Mouse (Mus musculus): ENCODE measurements around the gene Prr14l. TPM values are rescaled to one million over a fixed set of nuclear protein-coding genes. Genes with fewer than 3 reads are reported as not detected.
"Not testable (repeated sequence)": the region's sequence is repeated elsewhere in the genome, so short reads cannot be mapped to it uniquely, and the experiment has no call there.

Gene Prr14l
- polyA plus RNA-seq, 1 experiment from 2014 or later: 21.8 TPM

- WGBS: 90% methylated on average over 3 of the region's 3 CpGs
- DNase-seq (ENCODE audit: low spot score): no peak
- H3K9me3 ChIP-seq (replicated peaks): no peaks in the 10 kb centered on the region
- H3K27me3 ChIP-seq (ENCODE audit: low read depth, poor library complexity, severe bottlenecking): no peaks in the 10 kb centered on the region
- no peak overlapping the region for H3K27ac ChIP-seq
- H3K4me1 ChIP-seq: no peaks in the 10 kb centered on the region
- no peak overlapping the region for H3K4me3 ChIP-seq
- peaks cover 24% of the 10 kb centered on the region for H3K36me3 ChIP-seq
Observed at GRCm38 (mm10) chr5:32778168-32778567, 75.9 kb downstream of the Prr14l start.

- no peak for DNase-seq (ENCODE audit: low spot score)
- H3K27ac ChIP-seq: no peak overlapping the region
- no peaks in the 10 kb centered on the region for H3K27me3 ChIP-seq (ENCODE audit: low read depth, poor library complexity, severe bottlenecking)
- H3K4me1 ChIP-seq: no peaks in the 10 kb centered on the region
- 90% methylated on average over 2 of the region's 2 CpGs for WGBS
- no peaks in the 10 kb centered on the region for H3K9me3 ChIP-seq (replicated peaks)
- H3K36me3 ChIP-seq: peaks cover 28% of the 10 kb centered on the region
- H3K4me3 ChIP-seq: no peak overlapping the region
Observed at GRCm38 (mm10) chr5:32772361-32772760, 81.7 kb downstream of the Prr14l start.

- WGBS: 90% methylated on average over 4 of the region's 4 CpGs
- H3K4me3 ChIP-seq: no peak overlapping the region
- H3K27ac ChIP-seq: no peak overlapping the region
- H3K9me3 ChIP-seq (replicated peaks): no peaks in the 10 kb centered on the region
- no peaks in the 10 kb centered on the region for H3K4me1 ChIP-seq
- DNase-seq (ENCODE audit: low spot score): no peak
- peaks cover 36% of the 10 kb centered on the region for H3K36me3 ChIP-seq
- H3K27me3 ChIP-seq (ENCODE audit: low read depth, poor library complexity, severe bottlenecking): no peaks in the 10 kb centered on the region
Observed at GRCm38 (mm10) chr5:32767636-32768373, 86.3 kb downstream of the Prr14l start.

GRCm38 (mm10) chr5:32767004-32767403 lies 87.1 kb downstream of the Prr14l start:
- Histone ChIP-seq H3K9me3 (replicated peaks) (no peaks in the 10 kb centered on the region), H3K27me3 (ENCODE audit: low read depth, poor library complexity, severe bottlenecking) (no peaks in the 10 kb centered on the region), H3K4me3 (no peak overlapping the region), H3K27ac (no peak overlapping the region), H3K36me3 (peaks cover 39% of the 10 kb centered on the region), H3K4me1 (no peaks in the 10 kb centered on the region)
- DNase-seq (ENCODE audit: low spot score): no peak
- WGBS: 100% methylated on average over 3 of the region's 3 CpGs

GRCm38 (mm10) chr5:32761566-32762140 lies 92.4 kb downstream of the Prr14l start:
- DNase-seq (ENCODE audit: low spot score): no peak
- Histone ChIP-seq H3K9me3 (replicated peaks) (no peaks in the 10 kb centered on the region), H3K27me3 (ENCODE audit: low read depth, poor library complexity, severe bottlenecking) (no peaks in the 10 kb centered on the region), H3K4me3 (no peak overlapping the region), H3K36me3 (peaks cover 49% of the 10 kb centered on the region), H3K27ac (no peak overlapping the region), H3K4me1 (no peaks in the 10 kb centered on the region)
- 93% methylated on average over 5 of the region's 5 CpGs for WGBS

- Histone ChIP-seq H3K4me1 (no peaks in the 10 kb centered on the region), H3K27me3 (ENCODE audit: low read depth, poor library complexity, severe bottlenecking) (no peaks in the 10 kb centered on the region), H3K4me3 (no peak overlapping the region), H3K27ac (no peak overlapping the region), H3K36me3 (peaks cover 51% of the 10 kb centered on the region), H3K9me3 (replicated peaks) (no peaks in the 10 kb centered on the region)
- no peak for DNase-seq (ENCODE audit: low spot score)
- WGBS: 81% methylated on average over 3 of the region's 3 CpGs
Observed at GRCm38 (mm10) chr5:32760787-32761186, 93.3 kb downstream of the Prr14l start.

GRCm38 (mm10) chr5:32760352-32760751 lies 93.7 kb downstream of the Prr14l start:
- not testable (repeated sequence) for H3K27me3 ChIP-seq (ENCODE audit: low read depth, poor library complexity, severe bottlenecking); H3K4me1 ChIP-seq; H3K4me3 ChIP-seq; H3K27ac ChIP-seq; H3K9me3 ChIP-seq (replicated peaks); DNase-seq (ENCODE audit: low spot score)
- WGBS: 95% methylated on average over 18 of the region's 18 CpGs
- peaks cover 48% of the 10 kb centered on the region for H3K36me3 ChIP-seq

- WGBS: 89% methylated on average over 2 of the region's 2 CpGs
- H3K4me1 ChIP-seq: no peaks in the 10 kb centered on the region
- peaks cover 46% of the 10 kb centered on the region for H3K36me3 ChIP-seq
- H3K4me3 ChIP-seq: no peak overlapping the region
- H3K9me3 ChIP-seq (replicated peaks): no peaks in the 10 kb centered on the region
- DNase-seq (ENCODE audit: low spot score): no peak
- H3K27ac ChIP-seq: no peak overlapping the region
- H3K27me3 ChIP-seq (ENCODE audit: low read depth, poor library complexity, severe bottlenecking): no peaks in the 10 kb centered on the region
Observed at GRCm38 (mm10) chr5:32759662-32760061, 94.4 kb downstream of the Prr14l start.

- DNase-seq (ENCODE audit: low spot score): no peak
- H3K27ac ChIP-seq: no peak overlapping the region
- H3K36me3 ChIP-seq: peaks cover 12% of the 10 kb centered on the region; the same call in 1 of the 2 replicates
- no peaks in the 10 kb centered on the region for H3K27me3 ChIP-seq (ENCODE audit: low read depth, poor library complexity, severe bottlenecking)
- WGBS: 95% methylated on average over 8 of the region's 8 CpGs
- H3K4me3 ChIP-seq: no peak overlapping the region
- no peaks in the 10 kb centered on the region for H3K9me3 ChIP-seq (replicated peaks)
- no peaks in the 10 kb centered on the region for H3K4me1 ChIP-seq
Observed at GRCm38 (mm10) chr5:32756141-32756540, 97.9 kb downstream of the Prr14l start.

GRCm38 (mm10) chr5:32751736-32752135 lies 102.3 kb downstream of the Prr14l start:
- WGBS: 74% methylated on average over 2 of the region's 2 CpGs
- no peak for DNase-seq (ENCODE audit: low spot score)
- H3K36me3 ChIP-seq: peaks cover 2% of the 10 kb centered on the region; the same call in 1 of the 2 replicates
- peaks cover 1% of the 10 kb centered on the region for H3K4me1 ChIP-seq
- H3K27me3 ChIP-seq (ENCODE audit: low read depth, poor library complexity, severe bottlenecking): no peaks in the 10 kb centered on the region
- no peak overlapping the region for H3K27ac ChIP-seq
- H3K9me3 ChIP-seq (replicated peaks): no peaks in the 10 kb centered on the region
- no peak overlapping the region for H3K4me3 ChIP-seq

- H3K36me3 ChIP-seq: no peaks in the 10 kb centered on the region
- peaks cover 19% of the 10 kb centered on the region for H3K4me1 ChIP-seq
- H3K4me3 ChIP-seq: no peak overlapping the region
- no peak overlapping the region for H3K27ac ChIP-seq
- H3K9me3 ChIP-seq (replicated peaks): no peaks in the 10 kb centered on the region
- H3K27me3 ChIP-seq (ENCODE audit: low read depth, poor library complexity, severe bottlenecking): no peaks in the 10 kb centered on the region
- DNase-seq (ENCODE audit: low spot score): no peak
- 93% methylated on average over 6 of the region's 6 CpGs for WGBS
Observed at GRCm38 (mm10) chr5:32748936-32749335, 105.1 kb downstream of the Prr14l start.

GRCm38 (mm10) chr5:32747650-32748375 lies 106.2 kb downstream of the Prr14l start:
- Histone ChIP-seq H3K27ac (no peak overlapping the region), H3K4me3 (no peak overlapping the region), H3K4me1 (peaks cover 19% of the 10 kb centered on the region), H3K36me3 (no peaks in the 10 kb centered on the region), H3K27me3 (ENCODE audit: low read depth, poor library complexity, severe bottlenecking) (no peaks in the 10 kb centered on the region), H3K9me3 (replicated peaks) (no peaks in the 10 kb centered on the region)
- 70% methylated on average over 6 of the region's 6 CpGs for WGBS
- peak; percentile 41 for DNase-seq (ENCODE audit: low spot score)

Data from limb, embryonic 10.5 days (tissue).